13 mouse cellular contexts compared by ENCODE assay signal in the genomic region with DNA sequence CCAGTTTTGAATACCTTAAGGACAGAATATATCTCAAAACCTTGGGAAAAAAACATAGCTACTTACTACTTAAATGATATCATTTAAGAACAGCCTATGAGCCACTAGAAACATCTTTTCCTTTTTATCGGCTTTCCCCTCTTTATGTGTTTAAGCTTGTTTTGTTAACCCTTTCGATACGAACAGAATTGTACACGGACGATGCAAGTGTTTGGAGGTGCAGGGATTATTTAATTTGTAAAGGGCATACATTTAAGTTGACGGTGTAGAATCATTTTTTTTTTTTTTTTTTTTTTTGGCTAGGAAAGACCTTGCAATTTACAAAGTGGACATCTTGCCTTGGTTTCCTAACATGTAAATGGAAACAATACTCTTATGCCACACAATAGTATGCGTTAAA. TPM values are rescaled to one million over a fixed set of nuclear protein-coding genes. Genes with fewer than 3 reads are reported as not detected.
DNase-seq lines count a peak whose midpoint lies in the region; ATAC-seq and TF ChIP-seq lines count a peak whose summit lies in the region.
"Had no signal": no experiment of that assay in that cellular context is flagged by ENCODE, and none has a peak within 500 bp of the region (broad histone marks: within the 10 kb centered on the region; RNA-seq: fewer than 3 reads in every experiment).

No protein-coding gene starts in this region.

- DNase-seq in layer of hippocampus, adult 2 months (ENCODE audit: low spot score in 2 of 2): no peak
- DNase-seq in layer of hippocampus, adult 9-11 months: no peak
- no peak for DNase-seq in midbrain, embryonic 10.5 days (ENCODE audit: low spot score)
- DNase-seq in right cerebral cortex, postnatal 36 days (ENCODE audit: low spot score in 2 of 2): no peak
- no peak for DNase-seq in lung, postnatal 4 days
- DNase-seq: heart, postnatal 4 days; thymus, postnatal 14 days had no signal

- peak overlapping the region; percentile 100 for H3K27ac ChIP-seq in layer of hippocampus, adult 2 months
- H3K27ac ChIP-seq in forebrain, embryonic 16.5 days (ENCODE audit: low read length): no peak overlapping the region
- H3K27ac ChIP-seq in midbrain, embryonic 10.5 days (replicated peaks): no peak overlapping the region
- no peak overlapping the region for H3K27ac ChIP-seq in neural tube, embryonic 14.5 days (ENCODE audit: low read depth, low read length)
- H3K27ac ChIP-seq: kidney, embryonic 15.5 days; liver, embryonic 15.5 days had no signal

- no peak overlapping the region for H3K9ac ChIP-seq in forebrain, embryonic 16.5 days (replicated peaks; ENCODE audit: low read depth, low read length)
- H3K9ac ChIP-seq in neural tube, embryonic 14.5 days (replicated peaks; ENCODE audit: low read depth, low read length): 0 out of 2 replicates have a peak overlapping the region, but pooled peaks have one; percentile 32
- H3K9ac ChIP-seq: kidney, embryonic 15.5 days; liver, embryonic 15.5 days had no signal

- WGBS in forebrain, embryonic 16.5 days: 32% methylated on average over 7 of the region's 7 CpGs
- WGBS in midbrain, embryonic 10.5 days: 54% methylated on average over 7 of the region's 7 CpGs
- 60% methylated on average over 7 of the region's 7 CpGs for WGBS in neural tube, embryonic 14.5 days

- no peaks in the 10 kb centered on the region for H3K9me3 ChIP-seq in forebrain, embryonic 16.5 days (ENCODE audit: control insufficient read depth, low read length)
- H3K9me3 ChIP-seq in midbrain, embryonic 10.5 days (replicated peaks): no peaks in the 10 kb centered on the region
- H3K9me3 ChIP-seq in neural tube, embryonic 14.5 days (ENCODE audit: control insufficient read depth, low read length): no peaks in the 10 kb centered on the region
- H3K9me3 ChIP-seq: kidney, embryonic 15.5 days; limb, embryonic 10.5 days; liver, embryonic 15.5 days had no signal

- H3K4me2 ChIP-seq in forebrain, embryonic 16.5 days (ENCODE audit: low read length): peak overlapping the region; percentile 52
- H3K4me2 ChIP-seq in neural tube, embryonic 14.5 days (ENCODE audit: low read depth, low read length): peak overlapping the region; percentile 52

- H3K27me3 ChIP-seq in forebrain, embryonic 16.5 days (replicated peaks; ENCODE audit: control insufficient read depth, insufficient read depth, low read length): no peaks in the 10 kb centered on the region
- H3K27me3 ChIP-seq in midbrain, embryonic 10.5 days (ENCODE audit: low read depth, poor library complexity, severe bottlenecking): no peaks in the 10 kb centered on the region
- H3K27me3 ChIP-seq in neural tube, embryonic 14.5 days (ENCODE audit: control insufficient read depth, insufficient read depth, low read length): no peaks in the 10 kb centered on the region
- H3K27me3 ChIP-seq: kidney, embryonic 15.5 days had no signal

- no peak for TF ChIP-seq CTCF in layer of hippocampus, adult 2 months (conservative IDR thresholded peaks at IDR 0.05)

- no peak for ATAC-seq in forebrain, embryonic 16.5 days
- no peak for ATAC-seq in neural tube, embryonic 14.5 days (ENCODE audit: low read depth)
- no peak for ATAC-seq in CD4-positive, CD25-positive, alpha-beta regulatory T cell, adult 4 months

- no peaks in the 10 kb centered on the region for H3K36me3 ChIP-seq in forebrain, embryonic 16.5 days (ENCODE audit: control insufficient read depth, insufficient read depth)
- H3K36me3 ChIP-seq in midbrain, embryonic 10.5 days: no peaks in the 10 kb centered on the region
- no peaks in the 10 kb centered on the region for H3K36me3 ChIP-seq in neural tube, embryonic 14.5 days (ENCODE audit: control insufficient read depth, insufficient read depth, low read length)
- H3K36me3 ChIP-seq: kidney, embryonic 15.5 days; liver, embryonic 15.5 days had no signal

- peaks cover 14% of the 10 kb centered on the region for H3K4me1 ChIP-seq in forebrain, embryonic 16.5 days (replicated peaks; ENCODE audit: control insufficient read depth, insufficient read depth, low read length)
- peaks cover 38% of the 10 kb centered on the region for H3K4me1 ChIP-seq in midbrain, embryonic 10.5 days
- H3K4me1 ChIP-seq in neural tube, embryonic 14.5 days (ENCODE audit: control insufficient read depth, insufficient read depth, low read length): peaks cover 20% of the 10 kb centered on the region; the same call in 1 of the 2 replicates

- peak overlapping the region; percentile 81 for H3K4me3 ChIP-seq in layer of hippocampus, adult 2 months
- H3K4me3 ChIP-seq in forebrain, embryonic 16.5 days (replicated peaks; ENCODE audit: low read length): peak overlapping the region; percentile 32
- peak overlapping the region; percentile 85 for H3K4me3 ChIP-seq in midbrain, embryonic 10.5 days
- H3K4me3 ChIP-seq in neural tube, embryonic 14.5 days (ENCODE audit: low read depth, low read length): peak overlapping the region; percentile 25

RNA-seq across cellular contexts. Expression of a gene that starts 2.2 kb away (rescaled TPM):
- 100 to 1,000 TPM; 412 to 418 TPM for total RNA-seq in layer of hippocampus, adult 2 months (2021)
- 105 and 113 TPM in 2 replicates for polyA plus RNA-seq in forebrain, embryonic 16.5 days (2015; fragmentation: Nextera tagmentation; extraction: Ambion mirVana)
- 52.9 and 61.0 TPM in 2 replicates for polyA plus RNA-seq in midbrain, embryonic 10.5 days (2016; fragmentation: Nextera tagmentation; extraction: Ambion mirVana)
- polyA plus RNA-seq in neural tube, embryonic 14.5 days (2014; fragmentation: Nextera tagmentation; extraction: Ambion mirVana): 112 and 122 TPM in 2 replicates
- polyA plus RNA-seq in CD4-positive, CD25-positive, alpha-beta regulatory T cell, adult 4 months (2017; shearing (Covaris generic)): under 1 TPM in 1 of 2 experiments, not detected in 1; 0.12 TPM

RNA-seq across cellular contexts. Expression of a gene that starts 2.3 kb away (rescaled TPM):
- total RNA-seq in layer of hippocampus, adult 2 months (2021): 10 to 100 TPM; 67.1 to 73.9 TPM
- polyA plus RNA-seq in forebrain, embryonic 16.5 days (2015; fragmentation: Nextera tagmentation; extraction: Ambion mirVana): 32.6 and 33.6 TPM in 2 replicates
- polyA plus RNA-seq in midbrain, embryonic 10.5 days (2016; fragmentation: Nextera tagmentation; extraction: Ambion mirVana): 34.1 and 34.8 TPM in 2 replicates
- 26.5 and 29.7 TPM in 2 replicates for polyA plus RNA-seq in neural tube, embryonic 14.5 days (2014; fragmentation: Nextera tagmentation; extraction: Ambion mirVana)
- polyA plus RNA-seq in CD4-positive, CD25-positive, alpha-beta regulatory T cell, adult 4 months (2017; shearing (Covaris generic)): 10 to 100 TPM; 71.5 to 91.4 TPM

Comparison
In these comparisons a context has a peak if more than half of its experiments do, and no peak if none do; other contexts are left out.
1. H3K4me3 ChIP-seq: peak in every context shown above with its lines; median percentile 85 in midbrain, embryonic 10.5 days; 81 in layer of hippocampus, adult 2 months; 32 in forebrain, embryonic 16.5 days; 25 in neural tube, embryonic 14.5 days.
2. RNA of a gene that starts 2.2 kb away (polyA plus RNA-seq): 112 to 122 TPM in neural tube, embryonic 14.5 days, 105 to 113 TPM in forebrain, embryonic 16.5 days and 52.9 to 61.0 TPM in midbrain, embryonic 10.5 days; 0.12 TPM in CD4-positive, CD25-positive, alpha-beta regulatory T cell, adult 4 months; every median in the first group is over 10 times any median in the second.